Mouse (Mus musculus) midbrain, embryonic 13.5 days (tissue): ENCODE measurements around the gene Agrp. TPM values are rescaled to one million over a fixed set of nuclear protein-coding genes. Genes with fewer than 3 reads are reported as not detected.
A peak's percentile ranks its signal among the peaks of the same experiment; 100 is the strongest.

Experiments
- ATAC-seq: fragments of 200-750 bp; cut with Nextera tagmentation; 2 replicates; pipeline ENCODE4 v1.8.0; 2017; ENCODE audit warnings: mild to moderate bottlenecking, moderate TSS enrichment, moderate library complexity
- H3K27ac ChIP-seq: fragments of 300-500 bp; sonication (generic); 2 replicates; pipeline ENCODE4 v1.5.1; 2015; ENCODE audit warnings: inconsistent platforms, mild to moderate bottlenecking, moderate library complexity
- H3K27me3 ChIP-seq: fragments of 300-500 bp; sonication (generic); 2 replicates; pipeline ENCODE4 v1.6.1; 2015; ENCODE audit warnings: mild to moderate bottlenecking, inconsistent platforms
- H3K36me3 ChIP-seq: fragments of 300-500 bp; sonication (generic); 2 replicates; pipeline ENCODE4 v1.6.1; 2015; ENCODE audit warnings: mild to moderate bottlenecking, inconsistent platforms
- H3K4me1 ChIP-seq: fragments of 300-500 bp; sonication (generic); replicated peaks from 2 replicates; pipeline ENCODE4 v1.6.1; 2015; ENCODE audit warnings: inconsistent platforms
- H3K4me2 ChIP-seq: fragments of 300-500 bp; sonication (generic); replicated peaks from 2 replicates; pipeline ENCODE4 v1.6.1; 2015; ENCODE audit warnings: moderate library complexity, mild to moderate bottlenecking, inconsistent platforms
- H3K4me3 ChIP-seq: fragments of 300-500 bp; sonication (generic); replicated peaks from 2 replicates; pipeline ENCODE4 v1.5.1; 2015; ENCODE audit warnings: mild to moderate bottlenecking, inconsistent platforms
- H3K9ac ChIP-seq: fragments of 300-500 bp; sonication (generic); replicated peaks from 2 replicates; pipeline ENCODE4 v1.6.1; 2015; ENCODE audit warnings: mild to moderate bottlenecking, inconsistent platforms
- H3K9me3 ChIP-seq: fragments of 300-500 bp; sonication (generic); 2 replicates; pipeline ENCODE4 v1.6.1; 2016; ENCODE audit warnings: mild to moderate bottlenecking, inconsistent platforms
- WGBS: fragments of 180-500 bp; shearing (Covaris S2); methylation state at CpG from one replicate; pipeline ENCODE4 v1.1.7; 2015; 5-methylcytosine and 5-hydroxymethylcytosine counted together
- polyA plus RNA-seq: library from polyadenylated mRNA; unstranded; fragments of >200 nt; fragmentation: Nextera tagmentation; extraction: Ambion mirVana; gene quantifications from 2 replicates; pipeline ENCODE4 v1.2.1, GENCODE M21; 2015

The Agrp gene
- polyA plus RNA-seq, 1 experiment from 2014 or later = 1.1 TPM

DNA sequence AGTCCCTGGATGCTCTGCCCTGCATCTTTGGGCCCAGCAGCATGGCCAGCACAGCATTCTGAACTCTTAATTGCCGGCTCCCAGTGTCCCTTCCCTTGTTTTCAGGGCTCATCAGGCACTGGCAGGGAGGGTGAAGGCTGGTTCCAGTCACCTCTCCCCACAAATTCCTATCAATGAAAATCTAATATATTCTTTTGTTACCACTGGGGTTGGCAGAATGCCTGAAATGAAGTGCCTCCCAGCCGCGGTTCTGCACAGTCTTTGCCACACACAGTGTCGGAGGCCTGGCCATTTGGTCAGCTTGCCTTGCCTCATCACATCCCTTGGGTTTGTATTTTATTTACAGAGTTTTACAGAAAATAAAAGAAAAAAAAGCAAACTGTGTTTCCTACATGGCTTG, 15.4 kb downstream of the Agrp start:
- peak; percentile 24 for ATAC-seq
- Histone ChIP-seq H3K27me3 (no peaks in the 10 kb centered on the region), H3K4me3 (no peak overlapping the region)

DNA sequence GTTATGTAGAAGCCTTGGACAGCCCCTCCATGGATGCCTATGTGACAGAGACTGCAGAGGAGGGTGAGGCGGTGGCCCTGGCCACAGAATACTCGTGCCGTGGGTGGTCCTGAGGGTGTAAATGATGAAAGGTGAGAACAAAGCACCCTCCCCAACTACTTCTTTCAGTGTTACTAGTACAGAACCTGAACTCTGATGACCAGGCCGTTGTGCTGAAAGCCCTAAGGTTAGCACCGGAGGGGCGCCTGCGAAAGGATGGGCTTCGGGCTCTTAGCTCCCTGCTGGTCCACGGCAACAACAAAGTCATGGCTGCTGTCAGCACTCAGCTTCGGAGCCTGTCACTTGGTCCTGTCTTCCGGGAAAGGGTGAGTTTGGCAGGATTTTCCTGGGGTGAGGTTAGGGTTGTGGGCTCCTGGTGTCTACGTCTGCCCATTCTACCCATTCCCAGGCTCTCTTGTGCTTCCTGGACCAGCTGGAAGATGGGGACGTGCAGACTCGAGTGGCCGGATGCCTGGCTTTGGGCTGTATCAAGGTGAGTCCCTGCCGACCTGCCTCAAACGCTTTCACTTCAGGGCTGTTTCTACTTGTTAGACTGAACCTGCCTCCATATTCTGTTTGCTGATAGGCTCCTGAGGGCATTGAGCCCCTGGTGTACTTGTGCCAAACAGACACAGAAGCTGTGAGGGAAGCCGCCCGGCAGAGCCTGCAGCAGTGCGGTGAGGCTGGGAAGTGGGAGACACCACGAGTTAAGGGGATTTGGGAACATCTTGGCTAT, 16.1 kb downstream of the Agrp start:
- Histone ChIP-seq H3K27me3 (no peaks in the 10 kb centered on the region), H3K4me3 (no peak overlapping the region), H3K4me2 (no peak overlapping the region), H3K9me3 (no peaks in the 10 kb centered on the region), H3K4me1 (peaks cover 34% of the 10 kb centered on the region), H3K27ac (peak overlapping the region; percentile 44), H3K9ac (0 out of 2 replicates have a peak overlapping the region, but pooled peaks have one; percentile 14), H3K36me3 (peaks cover 70% of the 10 kb centered on the region)
- no peak for ATAC-seq
- 89% methylated on average over 21 of the region's 21 CpGs for WGBS

More for the DNA sequence above, 15.4 kb downstream of the Agrp start:
- peak overlapping the region; percentile 80 for H3K27ac ChIP-seq
- H3K9ac ChIP-seq = no peak overlapping the region
- 53% methylated on average over 4 of the region's 4 CpGs for WGBS
- H3K4me2 ChIP-seq = no peak overlapping the region
- H3K36me3 ChIP-seq = peaks cover 63% of the 10 kb centered on the region
- peaks cover 34% of the 10 kb centered on the region for H3K4me1 ChIP-seq
- H3K9me3 ChIP-seq = no peaks in the 10 kb centered on the region

DNA sequence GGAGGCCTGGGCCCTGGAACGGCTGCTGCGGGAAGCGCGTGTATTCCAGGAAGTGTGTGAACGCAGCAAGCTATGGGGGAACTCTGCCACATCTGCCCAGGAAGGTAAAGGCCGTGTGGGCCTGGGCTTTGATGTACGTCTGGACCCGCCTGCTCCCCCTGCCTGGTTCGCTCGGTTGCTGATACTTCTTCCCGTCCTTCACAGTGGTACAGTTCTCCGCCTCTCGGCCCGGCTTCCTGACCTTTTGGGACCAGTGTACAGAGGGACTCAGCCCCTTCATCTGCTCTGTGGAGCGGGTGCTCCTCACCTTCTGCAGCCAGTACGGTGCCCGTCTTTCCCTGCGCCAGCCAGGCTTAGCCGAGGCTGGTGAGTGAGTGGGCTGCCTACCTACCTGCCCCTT, 17.0 kb downstream of the Agrp start:
- H3K9ac ChIP-seq = no peak overlapping the region
- H3K36me3 ChIP-seq = peaks cover 80% of the 10 kb centered on the region
- ATAC-seq = no peak
- peaks cover 1% of the 10 kb centered on the region for H3K27me3 ChIP-seq
- H3K9me3 ChIP-seq = no peaks in the 10 kb centered on the region
- 91% methylated on average over 19 of the region's 19 CpGs for WGBS
- no peak overlapping the region for H3K4me2 ChIP-seq
- peaks cover 34% of the 10 kb centered on the region for H3K4me1 ChIP-seq
- no peak overlapping the region for H3K27ac ChIP-seq
- H3K4me3 ChIP-seq = no peak overlapping the region

DNA sequence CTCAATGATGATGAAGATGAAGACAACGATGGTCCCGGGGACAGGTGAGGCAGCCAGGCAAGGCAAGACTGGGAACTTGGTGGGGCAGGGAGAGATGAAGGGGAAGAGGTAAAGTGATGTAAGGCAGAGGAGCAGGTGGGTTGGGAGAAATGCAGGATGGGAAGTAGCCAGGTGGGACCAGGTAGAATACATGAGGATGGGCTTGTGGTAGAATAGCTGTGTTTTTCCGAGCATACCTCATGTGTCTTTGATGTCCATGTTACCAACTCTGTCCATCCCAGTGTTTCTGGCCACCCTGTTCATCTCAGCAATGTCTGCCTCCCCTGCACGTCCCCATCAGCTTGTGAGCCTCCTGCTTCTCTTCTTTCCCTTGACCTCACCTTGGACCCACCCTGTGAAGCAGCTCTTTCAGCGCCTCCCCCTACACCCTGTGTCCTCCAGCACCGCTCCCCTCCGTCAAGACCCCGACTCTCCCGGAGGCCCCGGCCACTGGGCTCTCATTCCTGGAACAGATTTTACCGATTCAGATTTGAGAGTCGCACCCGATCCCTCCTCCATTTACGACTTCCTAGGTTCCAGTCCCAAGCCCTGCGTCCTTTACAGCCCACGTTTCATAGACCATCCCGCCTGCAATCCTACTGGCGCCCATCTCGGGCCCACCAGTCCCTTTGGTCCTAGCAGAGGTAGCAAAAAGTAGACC, 18.2 kb downstream of the Agrp start:
- Histone ChIP-seq H3K9ac (no peak overlapping the region), H3K36me3 (peaks cover 85% of the 10 kb centered on the region)
- WGBS = 95% methylated on average over 19 of the region's 19 CpGs

DNA sequence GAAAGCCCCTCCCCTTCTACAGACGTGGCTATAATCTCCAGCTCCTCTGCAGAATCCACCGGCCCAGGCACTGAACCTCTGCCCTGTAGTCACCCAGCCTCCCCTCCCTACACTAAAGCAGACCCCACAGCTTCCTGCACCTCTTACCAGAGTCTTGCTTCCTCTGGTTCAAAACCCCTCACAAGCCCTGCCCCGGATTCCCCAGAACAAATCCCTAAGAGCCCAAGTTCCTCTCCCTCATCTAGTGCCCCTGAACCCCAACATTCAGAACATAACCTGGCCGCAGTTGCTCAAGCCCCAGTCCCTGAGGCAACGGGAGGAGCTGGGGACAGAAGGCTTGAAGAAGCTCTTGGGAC, 18.9 kb downstream of the Agrp start:
- no peak for ATAC-seq
- H3K9me3 ChIP-seq = no peaks in the 10 kb centered on the region
- no peak overlapping the region for H3K27ac ChIP-seq
- no peak overlapping the region for H3K4me3 ChIP-seq
- H3K4me1 ChIP-seq = peaks cover 33% of the 10 kb centered on the region
- WGBS = 90% methylated on average over 5 of the region's 5 CpGs
- H3K4me2 ChIP-seq = no peak overlapping the region
- peaks cover 77% of the 10 kb centered on the region for H3K36me3 ChIP-seq
- peaks cover 18% of the 10 kb centered on the region for H3K27me3 ChIP-seq
- H3K9ac ChIP-seq = no peak overlapping the region

More for the DNA sequence above, 18.2 kb downstream of the Agrp start:
- no peak overlapping the region for H3K27ac ChIP-seq
- H3K4me1 ChIP-seq = peaks cover 33% of the 10 kb centered on the region
- H3K4me2 ChIP-seq = no peak overlapping the region
- no peak overlapping the region for H3K4me3 ChIP-seq
- H3K27me3 ChIP-seq = peaks cover 13% of the 10 kb centered on the region
- ATAC-seq = no peak
- no peaks in the 10 kb centered on the region for H3K9me3 ChIP-seq

DNA sequence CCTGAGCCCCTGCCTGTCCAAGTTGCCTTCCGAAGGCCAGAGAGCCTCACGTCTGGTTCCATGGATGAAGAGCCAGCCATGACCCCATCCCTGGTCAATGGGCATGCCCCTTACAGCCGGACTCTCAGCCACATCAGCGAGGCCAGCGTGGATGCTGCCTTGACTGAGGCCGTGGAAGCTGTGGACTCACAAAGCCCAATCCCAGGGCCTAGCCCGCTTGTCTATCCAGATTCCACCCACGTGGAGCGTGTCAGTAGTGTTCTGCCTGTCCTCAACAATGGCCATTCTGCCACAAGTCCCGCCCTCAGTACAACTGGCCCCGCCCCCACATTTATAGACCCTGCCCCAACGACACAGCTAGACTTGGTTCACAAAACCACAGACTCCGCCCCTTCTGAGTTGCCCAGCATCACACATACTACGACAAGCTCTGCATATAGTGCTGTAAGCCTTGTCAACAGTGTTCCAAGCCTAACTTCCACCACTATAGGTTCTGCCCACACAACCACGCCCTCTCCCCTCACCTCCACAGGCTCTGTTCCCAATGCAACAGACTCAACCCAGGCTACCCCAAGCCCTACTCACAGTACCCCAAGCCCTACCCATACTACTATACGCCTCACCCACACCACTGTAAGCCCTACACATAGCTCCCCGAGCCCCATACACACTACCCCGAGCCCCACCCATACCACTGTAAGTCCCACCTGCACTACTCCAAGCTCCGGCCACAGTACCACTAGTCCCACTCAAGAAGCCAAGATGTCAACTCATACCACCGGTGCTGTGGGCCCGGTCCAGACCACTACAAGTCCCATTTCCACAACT, 19.5 kb downstream of the Agrp start:
- H3K36me3 ChIP-seq = peaks cover 74% of the 10 kb centered on the region
- no peak for ATAC-seq

DNA sequence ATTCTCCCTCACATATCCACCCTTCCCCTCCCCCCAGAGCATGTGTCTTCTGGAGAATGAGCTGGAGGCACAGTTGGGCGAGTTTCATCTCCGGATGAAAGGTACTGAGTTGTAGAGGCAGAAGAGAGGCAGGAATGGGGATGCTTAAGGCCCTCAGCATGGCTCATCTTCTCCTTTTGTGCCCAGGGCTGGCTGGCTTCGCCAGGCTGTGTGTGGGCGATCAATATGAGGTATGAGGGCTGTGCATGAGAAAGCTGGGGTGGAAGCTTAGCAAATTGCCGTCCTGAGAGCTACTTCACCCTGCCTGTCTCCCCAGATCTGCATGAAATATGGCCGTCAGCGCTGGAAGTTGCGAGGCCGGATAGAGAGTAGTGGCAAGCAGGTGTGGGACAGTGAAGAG, 21.3 kb downstream of the Agrp start:
- H3K36me3 ChIP-seq = peaks cover 62% of the 10 kb centered on the region
- H3K27ac ChIP-seq = no peak overlapping the region
- H3K4me2 ChIP-seq = no peak overlapping the region
- peaks cover 17% of the 10 kb centered on the region for H3K4me1 ChIP-seq
- no peak overlapping the region for H3K9ac ChIP-seq
- H3K9me3 ChIP-seq = no peaks in the 10 kb centered on the region
- 94% methylated on average over 9 of the region's 9 CpGs for WGBS
- H3K27me3 ChIP-seq = peaks cover 34% of the 10 kb centered on the region
- ATAC-seq = no peak
- no peak overlapping the region for H3K4me3 ChIP-seq

More for the DNA sequence above, 19.5 kb downstream of the Agrp start:
- no peak overlapping the region for H3K27ac ChIP-seq
- no peak overlapping the region for H3K4me3 ChIP-seq
- H3K4me1 ChIP-seq = peaks cover 32% of the 10 kb centered on the region
- H3K4me2 ChIP-seq = no peak overlapping the region
- 93% methylated on average over 21 of the region's 21 CpGs for WGBS
- H3K9ac ChIP-seq = no peak overlapping the region
- no peaks in the 10 kb centered on the region for H3K9me3 ChIP-seq
- peaks cover 23% of the 10 kb centered on the region for H3K27me3 ChIP-seq

DNA sequence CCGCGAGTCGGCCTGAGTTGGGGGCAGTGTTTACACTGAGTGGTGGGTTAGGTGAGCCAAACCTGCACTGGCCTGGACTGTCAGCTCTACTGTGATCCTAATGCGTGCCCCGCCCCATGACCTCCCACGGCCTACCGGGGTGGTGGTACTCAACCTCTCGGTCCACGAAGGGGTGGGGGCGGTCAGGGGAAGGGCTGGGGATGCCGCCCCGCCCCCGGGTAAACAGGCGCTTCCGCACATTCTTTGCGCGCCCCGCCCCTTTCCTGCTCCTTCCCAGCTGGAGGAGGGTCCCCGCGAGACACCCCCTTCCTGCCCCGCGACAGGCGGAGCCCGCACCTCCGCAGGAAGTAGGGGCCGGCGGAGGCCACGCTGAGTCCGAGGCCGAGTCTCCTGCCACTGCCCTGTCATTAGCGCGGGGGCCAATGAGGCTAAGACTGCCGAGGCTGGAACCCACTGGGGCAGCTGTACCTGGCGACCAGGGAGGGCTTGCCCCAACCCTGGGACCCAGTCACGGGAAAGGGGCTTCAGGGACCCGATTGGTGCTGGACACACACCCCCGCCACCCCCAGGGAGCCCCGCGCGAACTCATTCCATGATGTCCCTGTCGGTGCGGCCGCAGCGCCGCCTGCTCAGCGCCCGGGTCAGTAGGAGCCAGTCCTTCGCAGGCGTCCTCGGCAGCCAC, 23.2 kb downstream of the Agrp start:
- Histone ChIP-seq H3K27ac (no peak overlapping the region; the same call in 1 of the 2 replicates), H3K4me3 (peak overlapping the region; percentile 48), H3K4me2 (peak overlapping the region; percentile 93), H3K9me3 (no peaks in the 10 kb centered on the region), H3K9ac (peak overlapping the region; percentile 71), H3K4me1 (peaks cover 19% of the 10 kb centered on the region), H3K27me3 (peaks cover 34% of the 10 kb centered on the region), H3K36me3 (peaks cover 43% of the 10 kb centered on the region)
- under 1% methylated on average over 49 of the region's 50 CpGs for whole genome bisulfite sequencing
- peak; percentile 71 for ATAC-seq

DNA sequence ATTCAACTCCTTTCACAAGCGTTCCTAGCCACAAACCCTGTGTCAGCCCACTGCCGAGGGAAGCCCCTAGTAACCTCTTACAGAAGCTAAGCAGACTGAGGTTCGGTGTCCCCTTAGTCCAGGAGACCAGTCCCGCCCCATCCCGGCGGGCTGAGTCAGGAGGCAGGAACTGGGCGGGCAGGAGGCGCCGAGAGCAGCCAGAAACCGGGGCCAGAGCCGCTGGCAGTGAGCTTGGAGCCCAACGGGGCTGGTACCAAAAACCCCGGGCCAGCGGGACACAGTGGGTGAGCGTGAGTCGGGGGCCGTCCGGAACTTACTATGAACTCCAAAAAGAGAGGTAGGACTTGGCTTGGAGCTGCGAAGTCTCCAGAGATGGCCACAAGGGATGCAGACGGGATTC, 24.2 kb downstream of the Agrp start:
- Histone ChIP-seq H3K4me3 (peak overlapping the region; percentile 48), H3K27ac (no peak overlapping the region), H3K4me1 (peaks cover 22% of the 10 kb centered on the region), H3K36me3 (peaks cover 33% of the 10 kb centered on the region), H3K9ac (0 out of 2 replicates have a peak overlapping the region, but pooled peaks have one; percentile 28), H3K9me3 (no peaks in the 10 kb centered on the region), H3K27me3 (peaks cover 34% of the 10 kb centered on the region), H3K4me2 (peak overlapping the region; percentile 93)
- WGBS = 3% methylated on average over 20 of the region's 20 CpGs
- ATAC-seq = no peak

DNA sequence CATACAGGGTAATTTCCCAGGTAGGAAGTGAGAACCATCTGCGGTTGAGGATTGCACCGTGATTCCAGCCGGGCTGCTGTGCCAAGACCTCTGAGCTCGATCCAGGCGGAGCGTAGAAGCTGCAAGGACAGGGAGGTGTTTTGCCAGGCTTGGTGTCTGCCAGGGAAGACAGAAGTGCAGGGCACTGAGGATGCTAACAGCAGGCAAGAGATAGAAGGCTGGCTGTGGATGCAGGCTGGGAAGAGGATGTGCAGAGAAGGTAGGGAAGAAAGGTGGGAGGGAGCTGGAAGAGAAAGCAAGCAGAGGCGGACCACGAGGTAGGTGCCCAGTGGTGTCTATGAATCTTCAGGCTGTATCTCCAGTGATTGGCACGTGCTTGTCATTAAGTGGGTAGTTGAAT, 25.4 kb downstream of the Agrp start:
- H3K36me3 ChIP-seq = peaks cover 21% of the 10 kb centered on the region
- H3K4me3 ChIP-seq = no peak overlapping the region
- no peak overlapping the region for H3K4me2 ChIP-seq
- no peak overlapping the region for H3K9ac ChIP-seq
- peaks cover 32% of the 10 kb centered on the region for H3K4me1 ChIP-seq
- peaks cover 34% of the 10 kb centered on the region for H3K27me3 ChIP-seq
- no peak for ATAC-seq
- H3K27ac ChIP-seq = no peak overlapping the region
- 90% methylated on average over 9 of the region's 9 CpGs for WGBS
- H3K9me3 ChIP-seq = no peaks in the 10 kb centered on the region

DNA sequence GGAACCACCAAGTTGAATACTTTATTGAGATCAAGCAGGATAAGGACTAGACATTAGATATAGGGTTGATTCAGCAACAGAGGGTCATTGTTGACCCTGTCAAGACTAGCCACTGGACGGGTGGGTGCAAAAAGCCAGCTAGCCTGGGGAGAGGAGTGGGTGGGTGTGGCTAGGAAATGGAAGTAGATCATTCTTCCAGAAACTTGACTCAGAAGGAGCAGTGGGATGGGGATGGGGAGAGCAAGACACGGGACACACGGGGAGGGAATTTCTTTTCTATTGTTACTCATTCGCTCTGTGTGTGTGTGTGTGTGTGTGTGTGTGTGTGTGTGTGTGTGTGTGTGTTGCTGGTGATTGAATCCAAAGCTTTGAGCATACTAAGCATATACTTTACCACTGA, 27.4 kb downstream of the Agrp start:
- Histone ChIP-seq H3K27ac (no peak overlapping the region), H3K36me3 (peaks cover under 1% of the 10 kb centered on the region), H3K4me2 (no peak overlapping the region), H3K9ac (no peak overlapping the region), H3K4me3 (no peak overlapping the region), H3K27me3 (peaks cover 28% of the 10 kb centered on the region), H3K4me1 (peaks cover 44% of the 10 kb centered on the region), H3K9me3 (no peaks in the 10 kb centered on the region)
- no peak for ATAC-seq
- 80% methylated on average over 4 of the region's 4 CpGs for WGBS
